Mouse (Mus musculus): ENCODE data around the gene Sema4d. TPM values are rescaled to one million over a fixed set of nuclear protein-coding genes. Genes with fewer than 3 reads are reported as not detected.
A peak's percentile ranks its signal among the peaks of the same experiment; 100 is the strongest.

Gene Sema4d
- total and polyA plus RNA-seq, 3 experiments = 6.9 to 20.3 TPM; not detected in 1

- Histone ChIP-seq H3K27me3 (ENCODE audit: control insufficient read depth in 1 of 2, insufficient read depth in 2 of 2, low read length in 2 of 2) (no peaks in the 10 kb centered on the region; a peak in 1 of 4 replicates), H3K36me3 (ENCODE audit: control insufficient read depth in 1 of 2, insufficient read depth in 2 of 2, low read length in 2 of 2) (peaks cover 0 to 2% of the 10 kb centered on the region in 2 experiments; a peak in 1 of 4 replicates), H3K79me2 (ENCODE audit: control insufficient read depth, insufficient read depth, low read length, poor library complexity) (peaks cover 12% of the 10 kb centered on the region), H3K27ac (ENCODE audit: control insufficient read depth, low read depth, low read length) (no peak overlapping the region), H3K4me1 (ENCODE audit: control insufficient read depth in 1 of 2, insufficient read depth in 2 of 2, low read length in 2 of 2) (peaks cover 6 to 25% of the 10 kb centered on the region in 2 experiments), H3K9me3 (replicated peaks; ENCODE audit: insufficient read depth, low read length) (no peaks in the 10 kb centered on the region), H3K9ac (ENCODE audit: control insufficient read depth, low read depth, low read length, poor library complexity, severe bottlenecking) (no peak overlapping the region), H3K4me3 (ENCODE audit: control insufficient read depth in 1 of 2, insufficient read depth in 1 of 2, low read depth in 2 of 2, low read length in 2 of 2) (no peak overlapping the region)
- no peak for TF ChIP-seq TAL1 (IDR thresholded peaks at IDR 0.05; ENCODE audit: low read length)
- TF ChIP-seq MXI1 (IDR thresholded peaks at IDR 0.05; ENCODE audit: low read depth, low read length) = no peak
- no peak for TF ChIP-seq UBTF (IDR thresholded peaks at IDR 0.05; ENCODE audit: borderline replicate concordance, insufficient read depth, low read depth, low read length)
- TF ChIP-seq E2F4 (IDR thresholded peaks at IDR 0.05; ENCODE audit: borderline replicate concordance, low read depth, low read length) = no peak
- TF ChIP-seq RAD21 (IDR thresholded peaks at IDR 0.05; ENCODE audit: low read depth, low read length) = no peak
- DNase-seq (ENCODE audit: low read depth, low spot score) = no peak
Measured at GRCm38 (mm10) chr13:51842773-51843172, 49.2 kb upstream of the Sema4d start.

GRCm38 (mm10) chr13:51842191-51842590 is 48.6 kb upstream of the Sema4d start:
- Histone ChIP-seq H3K4me3 (ENCODE audit: control insufficient read depth in 1 of 2, insufficient read depth in 1 of 2, low read depth in 2 of 2, low read length in 2 of 2) (peak overlapping the region; percentile 27 to 45), H3K9ac (ENCODE audit: control insufficient read depth, low read depth, low read length, poor library complexity, severe bottlenecking) (peak overlapping the region; percentile 45), H3K36me3 (ENCODE audit: control insufficient read depth in 1 of 2, insufficient read depth in 2 of 2, low read length in 2 of 2) (peaks cover 0 to 2% of the 10 kb centered on the region in 2 experiments; a peak in 1 of 4 replicates), H3K27ac (ENCODE audit: control insufficient read depth, low read depth, low read length) (0 out of 2 replicates have a peak overlapping the region, but pooled peaks have one; percentile 8), H3K79me2 (ENCODE audit: control insufficient read depth, insufficient read depth, low read length, poor library complexity) (peaks cover 7% of the 10 kb centered on the region), H3K4me1 (ENCODE audit: control insufficient read depth in 1 of 2, insufficient read depth in 2 of 2, low read length in 2 of 2) (peaks cover 6 to 25% of the 10 kb centered on the region in 2 experiments), H3K27me3 (ENCODE audit: control insufficient read depth in 1 of 2, insufficient read depth in 2 of 2, low read length in 2 of 2) (no peaks in the 10 kb centered on the region; a peak in 1 of 4 replicates), H3K9me3 (replicated peaks; ENCODE audit: insufficient read depth, low read length) (no peaks in the 10 kb centered on the region)
- TF ChIP-seq GABPA (IDR thresholded peaks at IDR 0.05; ENCODE audit: low read depth, low read length) (no peak), POLR2AphosphoS2 (IDR thresholded peaks at IDR 0.05; ENCODE audit: low read length) (no peak), ETS1 (IDR thresholded peaks at IDR 0.05; ENCODE audit: low read depth, low read length) (no peak), CHD2 (IDR thresholded peaks at IDR 0.05; ENCODE audit: low read length) (no peak)
- no peak for DNase-seq (ENCODE audit: low read depth, low spot score)

- Histone ChIP-seq H3K4me3 (ENCODE audit: control insufficient read depth in 1 of 2, insufficient read depth in 1 of 2, low read depth in 2 of 2, low read length in 2 of 2) (peak overlapping the region; percentile 27 to 45), H3K79me2 (ENCODE audit: control insufficient read depth, insufficient read depth, low read length, poor library complexity) (peaks cover 1% of the 10 kb centered on the region), H3K9ac (ENCODE audit: control insufficient read depth, low read depth, low read length, poor library complexity, severe bottlenecking) (peak overlapping the region; percentile 45), H3K4me1 (ENCODE audit: control insufficient read depth in 1 of 2, insufficient read depth in 2 of 2, low read length in 2 of 2) (peaks cover 6 to 25% of the 10 kb centered on the region in 2 experiments), H3K27ac (ENCODE audit: control insufficient read depth, low read depth, low read length) (no peak overlapping the region), H3K27me3 (ENCODE audit: control insufficient read depth in 1 of 2, insufficient read depth in 2 of 2, low read length in 2 of 2) (no peaks in the 10 kb centered on the region; a peak in 1 of 4 replicates), H3K36me3 (ENCODE audit: control insufficient read depth in 1 of 2, insufficient read depth in 2 of 2, low read length in 2 of 2) (peaks cover 0 to 2% of the 10 kb centered on the region in 2 experiments; a peak in 1 of 4 replicates), H3K9me3 (replicated peaks; ENCODE audit: insufficient read depth, low read length) (no peaks in the 10 kb centered on the region)
- DNase-seq (ENCODE audit: low read depth, low spot score) = peak; percentile 71
- TF ChIP-seq POLR2AphosphoS2 (IDR thresholded peaks at IDR 0.05; ENCODE audit: low read length) (no peak), NRF1 (IDR thresholded peaks at IDR 0.05; ENCODE audit: insufficient read depth, low read depth, low read length, poor library complexity, severe bottlenecking) (no peak), TBP (IDR thresholded peaks at IDR 0.05; ENCODE audit: low read depth, low read length) (no peak), HCFC1 (IDR thresholded peaks at IDR 0.05; ENCODE audit: low read depth, low read length) (no peak), MAZ (IDR thresholded peaks at IDR 0.05; ENCODE audit: low read depth, low read length) (no peak), CTCF (IDR thresholded peaks at IDR 0.05 in 2 of 3, conservative IDR thresholded peaks at IDR 0.05 in 1 of 3; ENCODE audit: control insufficient read depth in 1 of 3, insufficient read depth in 1 of 3, low read depth in 2 of 3, low read length in 3 of 3, poor library complexity in 1 of 3, severe bottlenecking in 1 of 3) (no peak), RAD21 (IDR thresholded peaks at IDR 0.05; ENCODE audit: low read depth, low read length) (no peak), E2F4 (IDR thresholded peaks at IDR 0.05; ENCODE audit: borderline replicate concordance, low read depth, low read length) (no peak), NELFE (IDR thresholded peaks at IDR 0.05; ENCODE audit: low read depth, low read length) (no peak), MXI1 (IDR thresholded peaks at IDR 0.05; ENCODE audit: low read depth, low read length) (peak; percentile 68), ETS1 (IDR thresholded peaks at IDR 0.05; ENCODE audit: low read depth, low read length) (peak; percentile 41), ELF1 (IDR thresholded peaks at IDR 0.05; ENCODE audit: low read depth, low read length) (no peak), TCF12 (IDR thresholded peaks at IDR 0.05; ENCODE audit: low read depth, low read length) (peak; percentile 51; the same call in 1 of the 2 replicates), USF1 (IDR thresholded peaks at IDR 0.05; ENCODE audit: low read depth, low read length) (no peak), CHD2 (IDR thresholded peaks at IDR 0.05; ENCODE audit: low read length) (no peak), GATA1 (IDR thresholded peaks at IDR 0.05; ENCODE audit: low read depth, low read length) (peak; percentile 53; the same call in 1 of the 2 replicates), CHD1 (IDR thresholded peaks at IDR 0.05; ENCODE audit: low read depth, low read length) (no peak), MAFK (IDR thresholded peaks at IDR 0.05; ENCODE audit: borderline replicate concordance, low read depth, low read length) (no peak), SMC3 (IDR thresholded peaks at IDR 0.05; ENCODE audit: low read depth, low read length) (no peak), MYC (IDR thresholded peaks at IDR 0.05; ENCODE audit: low read depth, low read length) (no peak), MYB (IDR thresholded peaks at IDR 0.05; ENCODE audit: low read depth, low read length) (no peak)
Measured at GRCm38 (mm10) chr13:51841541-51842115, 48.1 kb upstream of the Sema4d start.
